Mouse (Mus musculus): ENCODE measurements around the gene Thop1.

DNA sequence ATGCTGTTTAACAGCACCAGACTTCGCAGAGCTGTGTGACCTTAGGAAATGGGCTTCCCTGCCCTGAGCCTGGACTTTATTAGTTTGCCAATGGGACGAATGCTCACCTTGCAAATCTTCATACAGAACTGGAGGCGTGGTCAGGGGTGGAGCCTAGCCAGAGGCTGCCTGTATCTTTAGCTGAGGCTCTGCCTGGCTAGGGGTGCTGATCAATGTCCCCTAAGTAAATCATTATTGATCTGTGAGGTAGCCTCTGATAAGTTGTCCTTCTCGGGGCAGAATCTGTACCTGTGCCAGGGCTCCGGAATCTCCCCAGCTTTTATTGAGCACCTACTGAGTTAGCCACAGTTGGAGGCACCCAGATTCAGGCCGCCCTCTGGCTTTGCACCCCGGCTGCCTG lies 20.8 kb downstream of the Thop1 start:
- no peak for TF ChIP-seq EP300 (IDR thresholded peaks at IDR 0.05; ENCODE audit: low read depth)
- 0 out of 2 replicates have a peak, but pooled peaks have one; percentile 16 for TF ChIP-seq CTCF (IDR thresholded peaks at IDR 0.05; ENCODE audit: low read depth)
